Mouse (Mus musculus): ENCODE data around the gene Trmt2b. TPM values are rescaled to one million over a fixed set of nuclear protein-coding genes. Genes with fewer than 3 reads are reported as not detected.
"Not testable (repeated sequence)": the region's sequence is repeated elsewhere in the genome, so short reads cannot be mapped to it uniquely, and the experiment has no call there.

The Trmt2b gene
- 10 to 100 TPM; 36.6 to 58.7 (median 49.6) TPM for total RNA-seq (2022)

- DNase-seq (ENCODE audit: low spot score) = peak; percentile 48
These were observed at the start of gene Trmt2b for GRCm38 (mm10) chrX:134276275-134277160. Trmt2b (minus strand) TSS chrX:134276984.

GRCm38 (mm10) chrX:134319153-134319932, 42.6 kb upstream of the Trmt2b start:
- no peak for DNase-seq (ENCODE audit: low spot score)

GRCm38 (mm10) chrX:134311193-134311592, 34.4 kb upstream of the Trmt2b start:
- not testable (repeated sequence) for DNase-seq (ENCODE audit: low spot score)

- DNase-seq (ENCODE audit: low spot score) = no peak
These were observed 31.5 kb upstream of the Trmt2b start for GRCm38 (mm10) chrX:134308275-134308634.

- peak; percentile 79 for DNase-seq (ENCODE audit: low spot score)
These were observed 30.9 kb upstream of the Trmt2b start, which contains the start of gene Cenpi for GRCm38 (mm10) chrX:134307534-134308274. Cenpi (plus strand) TSS chrX:134308084.

GRCm38 (mm10) chrX:134303287-134303686, 26.5 kb upstream of the Trmt2b start:
- DNase-seq (ENCODE audit: low spot score) = no peak

- no peak for DNase-seq (ENCODE audit: low spot score)
These were observed 23.4 kb upstream of the Trmt2b start for GRCm38 (mm10) chrX:134300219-134300618.

- no peak for DNase-seq (ENCODE audit: low spot score)
These were observed 20.4 kb upstream of the Trmt2b start for GRCm38 (mm10) chrX:134297195-134297594.

- no peak for DNase-seq (ENCODE audit: low spot score)
These were observed 20.0 kb upstream of the Trmt2b start for GRCm38 (mm10) chrX:134296737-134297136.

GRCm38 (mm10) chrX:134296301-134296700, 19.5 kb upstream of the Trmt2b start:
- no peak for DNase-seq (ENCODE audit: low spot score)

GRCm38 (mm10) chrX:134287305-134287704, 10.5 kb upstream of the Trmt2b start:
- no peak for DNase-seq (ENCODE audit: low spot score)

- DNase-seq (ENCODE audit: low spot score) = no peak
These were observed 9.0 kb upstream of the Trmt2b start for GRCm38 (mm10) chrX:134285791-134286190.

GRCm38 (mm10) chrX:134285102-134285501, 8.3 kb upstream of the Trmt2b start:
- DNase-seq (ENCODE audit: low spot score) = no peak

- DNase-seq (ENCODE audit: low spot score) = no peak
These were observed 3.7 kb upstream of the Trmt2b start for GRCm38 (mm10) chrX:134280531-134280930.

GRCm38 (mm10) chrX:134275715-134276114, 1.1 kb downstream of the Trmt2b start:
- peak; percentile 9 for DNase-seq (ENCODE audit: low spot score)

GRCm38 (mm10) chrX:134262129-134262528, 14.7 kb downstream of the Trmt2b start:
- no peak for DNase-seq (ENCODE audit: low spot score)

- no peak for DNase-seq (ENCODE audit: low spot score)
These were observed 15.6 kb downstream of the Trmt2b start for GRCm38 (mm10) chrX:134261191-134261590.

GRCm38 (mm10) chrX:134248202-134248601, 28.6 kb downstream of the Trmt2b start:
- DNase-seq (ENCODE audit: low spot score) = no peak

- no peak for DNase-seq (ENCODE audit: low spot score)
These were observed 30.8 kb downstream of the Trmt2b start for GRCm38 (mm10) chrX:134245946-134246345.

GRCm38 (mm10) chrX:134238266-134238665, 38.5 kb downstream of the Trmt2b start:
- no peak for DNase-seq (ENCODE audit: low spot score)

- DNase-seq (ENCODE audit: low spot score) = no peak
These were observed 43.7 kb downstream of the Trmt2b start for GRCm38 (mm10) chrX:134233048-134233447.

GRCm38 (mm10) chrX:134221856-134222255, 54.9 kb downstream of the Trmt2b start, which contains the start of gene Nox1:
Nox1 (minus strand) TSS chrX:134221956.
- no peak for DNase-seq (ENCODE audit: low spot score)

Data from heart, adult 8-10 months (tissue).